Mouse (Mus musculus): ENCODE measurements at regions not wholly inside any gene's neighbourhood (a gene's known extent, or its start where the extent isn't known, plus 50 kb on each side); places are given as distances from the start of the nearest gene placed in this dataset.

GRCm38 (mm10) chr1:23184728-23185127, 82.7 kb upstream of the 4933415F23Rik start:
- TF ChIP-seq CTCF (conservative IDR thresholded peaks at IDR 0.05; ENCODE audit: insufficient read depth, insufficient read length, low read depth, low read length) (no peak), POLR2A (IDR thresholded peaks at IDR 0.05; ENCODE audit: low read depth, low read length) (no peak)

Data from kidney, adult 2 months (tissue).